Mouse (Mus musculus) lung, embryonic 14.5 days (tissue): Measurements from ENCODE around the gene Aplp2. TPM values are rescaled to one million over a fixed set of nuclear protein-coding genes. Genes with fewer than 3 reads are reported as not detected.

Experiments used
- ATAC-seq: fragments of 200-750 bp; cut with Nextera tagmentation; 2 replicates; pipeline ENCODE4 v1.8.0; 2017; ENCODE audit warnings: mild to moderate bottlenecking, moderate TSS enrichment, moderate library complexity; ENCODE audit not compliant: insufficient read depth
- DNase-seq: peaks from one replicate; pipeline ENCODE4 v3.0.0-alpha.2; 2015
- H3K27ac ChIP-seq: fragments of 300-500 bp; sonication (generic); 2 replicates; pipeline ENCODE4 v1.5.1; 2014; ENCODE audit warnings: low read depth, mild to moderate bottlenecking, moderate library complexity
- H3K27me3 ChIP-seq: fragments of 300-500 bp; sonication (generic); 2 replicates; pipeline ENCODE4 v1.6.1; 2014; ENCODE audit warnings: low read length, control low read depth; ENCODE audit not compliant: insufficient read depth
- H3K36me3 ChIP-seq: fragments of 300-500 bp; sonication (generic); 2 replicates; pipeline ENCODE4 v1.6.1; 2014; ENCODE audit warnings: control low read depth; ENCODE audit not compliant: insufficient read depth
- H3K4me1 ChIP-seq: fragments of 300-500 bp; sonication (generic); 2 replicates; pipeline ENCODE4 v1.6.1; 2014; ENCODE audit warnings: antibody characterized with exemption, control low read depth; ENCODE audit not compliant: insufficient read depth
- H3K4me2 ChIP-seq: fragments of 300-500 bp; sonication (generic); 2 replicates; pipeline ENCODE4 v1.6.1; 2014; ENCODE audit warnings: mild to moderate bottlenecking
- H3K4me3 ChIP-seq: fragments of 300-500 bp; sonication (generic); 2 replicates; pipeline ENCODE4 v1.5.1; 2014; ENCODE audit warnings: low read depth, low read length
- H3K9ac ChIP-seq: fragments of 300-500 bp; sonication (generic); 2 replicates; pipeline ENCODE4 v1.6.1; 2014
- H3K9me3 ChIP-seq: fragments of 300-500 bp; sonication (generic); 2 replicates; pipeline ENCODE4 v1.6.1; 2016; ENCODE audit warnings: low read depth, low read length, control low read depth
- CTCF ChIP-seq: IDR thresholded peaks from 2 replicates; pipeline ENCODE4 v1.5.1; 2016; ENCODE audit warnings: antibody characterized with exemption, low read depth
- WGBS: fragments of 180-500 bp; shearing (Covaris S2); extraction: QIAGEN DNeasy Blood & Tissue Kit; methylation state at CpG from one replicate; pipeline ENCODE4 v1.1.7; 2014; 5-methylcytosine and 5-hydroxymethylcytosine counted together
- polyA plus RNA-seq: library from polyadenylated mRNA; unstranded; fragments of >200 nt; fragmentation: Nextera tagmentation; extraction: Ambion mirVana; gene quantifications from 2 replicates; pipeline ENCODE4 v1.2.1, GENCODE M21; 2014

The Aplp2 gene
- polyA plus RNA-seq, 1 experiment from 2014 or later: 390 TPM

DNA sequence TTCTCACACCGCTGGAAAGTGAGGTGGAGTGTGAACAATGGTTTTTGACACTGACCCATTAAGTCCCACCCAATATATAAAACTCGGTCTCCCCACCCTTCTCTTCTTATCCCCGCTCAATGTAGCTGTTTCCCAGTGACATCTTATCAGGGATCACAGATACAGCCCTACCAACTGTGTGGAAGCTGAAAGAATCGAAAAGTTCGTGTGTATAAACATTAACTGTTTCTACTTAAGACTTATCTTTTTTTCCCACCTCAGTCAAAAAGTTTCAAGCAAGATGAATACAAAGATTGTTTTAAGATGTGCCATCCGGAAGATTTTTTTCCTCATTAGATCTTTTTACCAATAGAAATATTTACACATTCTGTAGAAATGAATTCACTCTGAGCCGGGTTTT, 1.5 kb downstream of the Aplp2 start:
- Histone ChIP-seq H3K4me3 (peak overlapping the region; percentile 96), H3K27me3 (no peaks in the 10 kb centered on the region), H3K9ac (peak overlapping the region; percentile 88; the same call in 1 of the 2 replicates), H3K9me3 (no peaks in the 10 kb centered on the region), H3K27ac (no peak overlapping the region), H3K4me2 (peak overlapping the region; percentile 92), H3K4me1 (peaks cover 17% of the 10 kb centered on the region), H3K36me3 (no peaks in the 10 kb centered on the region)
- ATAC-seq (no peak), DNase-seq (no peak)
- 11% methylated on average over 7 of the region's 7 CpGs for WGBS
- TF ChIP-seq CTCF: no peak

DNA sequence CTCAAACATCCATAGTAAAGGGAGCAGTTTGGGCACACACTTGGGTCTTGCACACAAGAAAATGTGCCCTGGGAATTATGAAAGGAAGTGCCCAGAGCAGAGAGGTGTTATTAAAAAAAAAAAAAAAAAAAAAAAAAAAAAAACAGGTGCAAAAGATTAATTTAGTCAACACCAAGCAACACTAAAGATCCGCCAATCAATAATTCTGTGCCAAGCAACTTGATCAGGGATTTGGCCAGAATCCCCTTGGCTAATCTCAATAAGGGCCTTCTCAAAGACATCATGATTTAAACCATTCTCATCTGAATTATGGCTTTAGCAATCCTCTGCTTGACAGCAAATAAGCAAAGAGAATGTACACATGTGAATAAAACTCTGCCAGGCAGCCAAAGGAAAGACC, 2.1 kb downstream of the Aplp2 start:
- Histone ChIP-seq H3K36me3 (no peaks in the 10 kb centered on the region), H3K4me3 (peak overlapping the region; percentile 96; the same call in 1 of the 2 replicates), H3K9me3 (no peaks in the 10 kb centered on the region), H3K27me3 (no peaks in the 10 kb centered on the region), H3K9ac (no peak overlapping the region), H3K27ac (no peak overlapping the region), H3K4me2 (peak overlapping the region; percentile 92), H3K4me1 (peaks cover 22% of the 10 kb centered on the region)
- peak; percentile 24 for DNase-seq
- no peak for TF ChIP-seq CTCF
- WGBS: 87% methylated on average over 1 of the region's 1 CpGs
- ATAC-seq: no peak

DNA sequence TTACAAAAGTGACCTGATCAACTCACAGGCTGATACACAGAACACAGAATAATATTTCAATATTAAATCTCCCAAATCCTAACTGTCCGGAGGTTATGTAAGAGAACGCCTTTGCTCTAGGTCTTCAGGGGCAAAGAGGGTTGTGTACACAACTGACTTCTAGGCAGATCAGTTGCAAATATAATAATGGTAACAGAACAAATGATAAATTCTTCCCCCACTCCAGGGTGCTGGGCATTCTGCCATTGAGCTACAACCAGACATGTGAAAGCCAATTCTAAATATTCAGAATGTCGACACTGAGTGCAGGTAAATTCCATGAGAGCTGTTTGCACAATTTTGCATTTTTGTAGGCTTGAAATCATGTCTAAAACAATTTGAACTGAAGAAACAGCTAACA, 3.9 kb downstream of the Aplp2 start:
- Histone ChIP-seq H3K4me3 (no peak overlapping the region), H3K9me3 (no peaks in the 10 kb centered on the region), H3K4me2 (no peak overlapping the region), H3K27me3 (no peaks in the 10 kb centered on the region), H3K36me3 (no peaks in the 10 kb centered on the region), H3K27ac (no peak overlapping the region), H3K9ac (no peak overlapping the region), H3K4me1 (peaks cover 23% of the 10 kb centered on the region)
- DNase-seq: no peak
- ATAC-seq: no peak
- WGBS: 54% methylated on average over 3 of the region's 3 CpGs
- TF ChIP-seq CTCF: no peak

DNA sequence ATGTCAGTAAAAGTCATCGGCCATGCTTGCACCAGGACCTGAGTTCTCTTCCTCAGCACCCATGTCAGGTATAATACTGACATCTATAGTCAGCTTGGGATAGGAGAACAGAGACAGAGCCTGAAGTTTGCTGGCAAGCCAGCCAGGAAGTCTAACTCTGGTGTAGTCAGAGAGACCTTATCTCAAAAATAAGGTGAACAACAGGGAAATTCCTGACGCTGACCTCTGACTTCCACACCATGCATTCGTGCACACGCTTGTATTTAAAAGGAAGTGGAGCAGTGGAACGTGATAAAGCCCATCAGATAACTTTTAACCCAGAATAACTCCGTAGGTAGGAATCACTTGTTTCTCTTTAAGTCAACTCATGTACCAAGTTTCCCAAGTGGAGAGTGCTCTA, 6.9 kb downstream of the Aplp2 start:
- DNase-seq: no peak
- Histone ChIP-seq H3K4me2 (no peak overlapping the region), H3K4me1 (peaks cover 22% of the 10 kb centered on the region), H3K27me3 (no peaks in the 10 kb centered on the region), H3K9me3 (no peaks in the 10 kb centered on the region), H3K36me3 (no peaks in the 10 kb centered on the region), H3K27ac (no peak overlapping the region), H3K4me3 (no peak overlapping the region), H3K9ac (no peak overlapping the region)
- WGBS: 31% methylated on average over 6 of the region's 6 CpGs
- ATAC-seq: no peak
- no peak for TF ChIP-seq CTCF

DNA sequence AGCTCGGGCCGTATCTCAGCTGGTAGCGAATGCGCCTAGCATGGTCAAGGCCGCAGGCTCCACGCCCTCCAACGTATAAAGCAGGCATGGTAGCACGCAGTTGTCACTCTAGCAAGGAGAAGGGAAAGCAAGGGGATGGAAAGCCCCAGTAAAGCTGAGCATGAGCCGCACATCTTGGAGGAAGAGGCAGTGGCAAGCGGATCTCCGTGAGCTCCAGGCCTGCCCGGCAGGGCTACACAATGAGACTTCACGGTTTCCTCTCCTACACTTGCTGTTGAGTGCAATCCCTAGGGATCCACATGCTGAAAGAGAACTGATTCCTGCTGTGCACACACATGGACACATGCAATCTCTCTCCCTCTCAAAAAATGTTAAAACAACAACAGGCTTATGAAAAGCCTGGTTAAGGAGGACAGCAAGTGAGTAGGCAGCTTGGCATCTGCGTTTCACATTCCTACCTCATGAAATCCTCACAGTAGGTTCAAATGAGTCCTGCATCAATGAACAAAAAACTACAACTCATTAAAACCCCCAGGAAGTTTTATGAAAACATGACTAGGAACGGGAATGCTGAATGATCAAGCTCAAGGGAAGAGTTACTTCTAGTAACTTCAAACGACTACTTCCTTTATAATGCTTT, 7.9 kb downstream of the Aplp2 start:
- TF ChIP-seq CTCF: no peak
- 83% methylated on average over 16 of the region's 16 CpGs for WGBS
- ATAC-seq (no peak), DNase-seq (no peak)
- Histone ChIP-seq H3K9ac (no peak overlapping the region), H3K4me3 (no peak overlapping the region), H3K27ac (no peak overlapping the region), H3K36me3 (no peaks in the 10 kb centered on the region), H3K27me3 (no peaks in the 10 kb centered on the region), H3K4me2 (no peak overlapping the region), H3K9me3 (no peaks in the 10 kb centered on the region), H3K4me1 (peaks cover 19% of the 10 kb centered on the region)

DNA sequence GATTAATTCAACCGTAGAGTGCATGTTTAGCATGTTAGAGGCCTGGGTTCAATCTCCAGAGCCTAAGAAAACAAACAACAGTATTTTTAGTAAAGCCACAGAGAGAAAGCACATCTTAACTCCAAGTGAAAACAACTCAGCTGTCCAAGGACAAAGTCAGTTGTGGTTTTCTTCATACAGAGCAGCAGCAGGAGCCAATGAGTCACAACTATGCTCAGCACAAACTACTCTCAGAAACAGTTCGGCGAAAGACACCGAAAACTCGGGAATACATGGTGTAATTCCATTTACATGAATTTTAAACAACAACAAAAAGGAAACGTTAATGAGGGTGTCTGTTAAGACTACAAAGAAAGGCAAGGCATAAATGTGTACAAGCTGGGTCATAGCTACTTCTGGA, 8.5 kb downstream of the Aplp2 start:
- no peaks in the 10 kb centered on the region for H3K36me3 ChIP-seq
- H3K27me3 ChIP-seq: no peaks in the 10 kb centered on the region
- H3K9me3 ChIP-seq: no peaks in the 10 kb centered on the region
- no peak overlapping the region for H3K9ac ChIP-seq
- no peak overlapping the region for H3K4me3 ChIP-seq
- no peak overlapping the region for H3K4me2 ChIP-seq
- no peak overlapping the region for H3K27ac ChIP-seq
- peaks cover 17% of the 10 kb centered on the region for H3K4me1 ChIP-seq
- ATAC-seq (no peak), DNase-seq (no peak)
- TF ChIP-seq CTCF: no peak
- WGBS: 79% methylated on average over 6 of the region's 6 CpGs

DNA sequence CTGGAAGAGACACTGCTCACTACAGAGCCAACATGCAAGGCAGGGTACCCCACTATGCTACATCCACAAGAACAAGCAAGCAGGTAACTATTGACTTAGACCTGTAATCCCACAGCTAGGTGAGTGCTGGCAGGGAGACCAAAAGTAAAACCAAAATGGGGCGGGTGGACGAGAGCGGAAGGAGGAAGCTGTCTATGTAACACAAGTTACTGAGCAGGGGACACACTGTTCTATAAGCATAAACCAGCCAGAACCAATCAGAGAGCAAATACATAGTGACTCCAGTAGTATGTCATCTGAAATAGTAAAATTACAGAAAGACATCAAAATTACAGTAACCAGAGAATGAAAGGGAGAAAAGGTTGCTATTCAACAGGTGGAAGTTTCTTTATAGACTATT, 13.0 kb downstream of the Aplp2 start:
- TF ChIP-seq CTCF: no peak
- no peak for ATAC-seq
- Histone ChIP-seq H3K4me3 (no peak overlapping the region), H3K4me1 (no peaks in the 10 kb centered on the region), H3K27me3 (no peaks in the 10 kb centered on the region), H3K4me2 (no peak overlapping the region), H3K27ac (no peak overlapping the region), H3K36me3 (0 out of 2 replicates have a peak, but pooled peaks cover 2% of the 10 kb centered on the region), H3K9me3 (no peaks in the 10 kb centered on the region), H3K9ac (no peak overlapping the region)
- 88% methylated on average over 3 of the region's 3 CpGs for WGBS
- DNase-seq: no peak

DNA sequence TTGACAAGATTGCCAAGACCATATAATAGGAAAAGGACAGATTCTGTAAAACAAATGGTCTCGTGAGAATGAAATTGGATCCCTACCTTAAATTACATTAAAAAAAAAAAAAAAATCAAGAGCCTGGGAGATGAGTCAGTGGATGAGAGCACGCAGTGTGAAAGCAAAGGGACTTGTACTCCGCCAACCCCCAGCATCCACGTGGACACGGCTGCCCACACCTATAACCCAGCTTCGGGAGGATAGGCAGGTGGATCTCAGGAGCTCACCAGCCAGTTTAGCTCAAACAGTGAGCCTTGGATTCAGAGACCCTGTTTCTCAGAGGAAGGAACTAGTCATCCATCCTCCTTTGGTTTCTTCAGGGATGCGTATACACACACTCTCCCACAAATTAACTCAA, 13.8 kb downstream of the Aplp2 start:
- Histone ChIP-seq H3K4me2 (no peak overlapping the region), H3K4me1 (no peaks in the 10 kb centered on the region), H3K36me3 (0 out of 2 replicates have a peak, but pooled peaks cover 8% of the 10 kb centered on the region), H3K27ac (no peak overlapping the region), H3K9me3 (no peaks in the 10 kb centered on the region), H3K4me3 (no peak overlapping the region), H3K27me3 (no peaks in the 10 kb centered on the region), H3K9ac (no peak overlapping the region)
- ATAC-seq (no peak), DNase-seq (no peak)
- TF ChIP-seq CTCF: no peak
- WGBS: 93% methylated on average over 7 of the region's 7 CpGs
